Mouse (Mus musculus) heart, adult 10 weeks (tissue): ENCODE measurements around the gene Prg2. TPM values are rescaled to one million over a fixed set of nuclear protein-coding genes. Genes with fewer than 3 reads are reported as not detected.

Experiments
- polyA plus RNA-seq: library from polyadenylated mRNA; stranded (reverse); fragments of 350-450 nt; fragmentation: Illumina TruSeq; extraction: RNeasy Lipid Tissue Mini Kit (QIAGEN cat#74804); gene quantifications from one replicate; pipeline ENCODE4 v1.2.3, GENCODE M21; 2014; ENCODE audit warnings: low read depth, low replicate concordance

Prg2 gene
- not detected for polyA plus RNA-seq

GRCm38 (mm10) chr2:84980188-84980587 lies at the start of gene Prg2:
Gene Prg2 (plus strand): TSS chr2:84980461.

GRCm38 (mm10) chr2:84936474-84937429 lies 43.5 kb upstream of the Prg2 start, which contains the start of gene Slc43a3:
Gene Slc43a3 (plus strand): TSS chr2:84936579.

GRCm38 (mm10) chr2:84987930-84988329 lies 7.7 kb downstream of the Prg2 start, which contains the start of gene Prg3:
Gene Prg3 (plus strand): TSS chr2:84988215.

Other genes starting within 250 kb of the Prg2 start
- gene Ypel4, start 246.4 kb upstream of the Prg2 start, polyA plus RNA-seq = 2.2 TPM
- 2.0 TPM for gene Gm19426, start 236.8 kb upstream of the Prg2 start, polyA plus RNA-seq
- 157 TPM for gene Serping1, start 205.0 kb upstream of the Prg2 start, polyA plus RNA-seq
- 20.4 TPM for gene Ube2l6, start 181.6 kb upstream of the Prg2 start, polyA plus RNA-seq
- gene Smtnl1, start 157.8 kb upstream of the Prg2 start, polyA plus RNA-seq = not detected
- 113 TPM for gene Timm10, start 153.5 kb upstream of the Prg2 start, polyA plus RNA-seq
- gene Slc43a1, start 141.6 kb upstream of the Prg2 start, polyA plus RNA-seq = 2.1 TPM
- gene Rtn4rl2, start 93.8 kb upstream of the Prg2 start, polyA plus RNA-seq = 1.5 TPM
- gene Slc43a3, start 43.9 kb upstream of the Prg2 start, polyA plus RNA-seq = 77.8 TPM
- not detected for gene Prg3, start 7.8 kb downstream of the Prg2 start, polyA plus RNA-seq
- 57.6 TPM for gene Ssrp1, start 56.8 kb downstream of the Prg2 start, polyA plus RNA-seq
- gene P2rx3, start 57.0 kb downstream of the Prg2 start, polyA plus RNA-seq = 1.2 TPM
- 28.0 TPM for gene Tnks1bp1, start 67.6 kb downstream of the Prg2 start, polyA plus RNA-seq
- gene Aplnr, start 155.8 kb downstream of the Prg2 start, polyA plus RNA-seq = 14.7 TPM
- 1.3 TPM for gene Lrrc55, start 216.7 kb downstream of the Prg2 start, polyA plus RNA-seq